Mouse (Mus musculus) erythroblast, embryonic 14.5 days (primary cell): ENCODE data around the gene Rnf217.

Experiments
- GATA1 ChIP-seq: IDR thresholded peaks from 2 replicates; pipeline ENCODE4 v1.6.1; 2012; ENCODE audit warnings: low read length, inconsistent platforms, mixed read lengths
- TAL1 ChIP-seq: IDR thresholded peaks from 3 replicates; pipeline ENCODE4 v1.6.1; 2012; ENCODE audit warnings: low read length, inconsistent platforms, mixed read lengths

DNA sequence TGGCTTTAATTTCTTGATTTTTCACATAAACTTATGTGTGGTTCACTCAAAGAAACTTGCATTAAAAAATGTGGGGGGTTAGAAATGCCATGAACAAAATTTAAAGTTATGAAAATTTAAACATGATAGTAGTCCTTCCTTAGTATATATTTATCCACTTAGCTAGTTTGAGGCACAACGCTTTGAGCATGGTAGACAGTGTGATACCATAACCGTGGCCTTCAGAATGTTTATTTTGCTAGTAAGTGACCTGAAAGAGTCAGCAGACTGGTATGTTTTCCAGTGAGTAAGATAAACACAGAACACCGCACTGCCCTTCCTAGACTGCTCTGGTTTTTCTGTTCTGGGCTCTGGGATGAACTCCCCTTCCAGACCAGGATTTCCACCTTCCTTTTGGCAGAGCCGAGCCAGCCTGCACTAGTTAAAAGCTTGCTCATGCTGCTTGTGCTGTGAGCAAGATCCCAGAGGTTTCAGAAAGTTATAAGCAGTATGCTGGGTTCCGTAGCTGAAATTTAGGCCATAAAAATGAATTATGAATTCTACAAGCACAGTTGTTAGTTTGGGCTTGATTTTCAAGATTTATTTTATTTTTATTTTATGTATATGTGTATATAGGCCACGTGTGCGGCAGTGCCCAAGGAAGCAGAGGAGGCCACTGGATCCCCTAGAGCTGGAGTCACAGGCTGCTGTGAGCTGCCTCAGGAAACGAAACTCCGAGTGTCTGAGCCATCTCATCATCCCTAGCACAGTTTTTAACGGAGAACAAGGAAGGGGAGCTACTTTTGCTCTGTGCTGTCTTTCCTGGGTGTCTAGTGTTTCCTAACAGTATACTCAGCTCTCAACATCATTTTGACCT is 141.7 kb downstream of the Rnf217 start:
- no peak for TF ChIP-seq TAL1
- no peak for TF ChIP-seq GATA1
